Mouse (Mus musculus) limb, embryonic 11.5 days (tissue): ENCODE measurements at regions not wholly inside any gene's neighbourhood (a gene's known extent, or its start where the extent isn't known, plus 50 kb on each side); places are given as distances from the start of the nearest gene placed in this dataset.

ENCODE experiments used
- ATAC-seq: fragments of 200-750 bp; cut with Nextera tagmentation; 2 replicates; pipeline ENCODE4 v1.8.0; 2017; ENCODE audit warnings: low read depth; ENCODE audit not compliant: insufficient number of reproducible peaks, low FRiP score, low TSS enrichment
- DNase-seq: peaks from one replicate; pipeline ENCODE4 v3.0.0-alpha.2; 2015; ENCODE audit warnings: low spot score
- H3K27ac ChIP-seq: fragments of 300-500 bp; sonication (generic); replicated peaks from 2 replicates; pipeline ENCODE4 v1.5.1; 2014; ENCODE audit warnings: low read depth, mild to moderate bottlenecking, low read length
- H3K27me3 ChIP-seq: fragments of 300-500 bp; sonication (generic); 2 replicates; pipeline ENCODE4 v1.6.1; 2014; ENCODE audit warnings: mild to moderate bottlenecking, low read length, mixed read lengths; ENCODE audit not compliant: control insufficient read depth, insufficient read depth
- H3K36me3 ChIP-seq: fragments of 300-500 bp; sonication (generic); 2 replicates; pipeline ENCODE4 v1.6.1; 2014; ENCODE audit warnings: mild to moderate bottlenecking, low read length, moderate library complexity, mixed read lengths; ENCODE audit not compliant: control insufficient read depth, insufficient read depth
- H3K4me1 ChIP-seq: fragments of 300-500 bp; sonication (generic); 2 replicates; pipeline ENCODE4 v1.6.1; 2014; ENCODE audit warnings: low read length, mixed read lengths; ENCODE audit not compliant: control insufficient read depth, insufficient read depth
- H3K4me2 ChIP-seq: fragments of 300-500 bp; sonication (generic); 2 replicates; pipeline ENCODE4 v1.6.1; 2014; ENCODE audit warnings: low read depth, mild to moderate bottlenecking, moderate library complexity; ENCODE audit not compliant: severe bottlenecking
- H3K4me3 ChIP-seq: fragments of 300-500 bp; sonication (generic); 2 replicates; pipeline ENCODE4 v1.5.1; 2014; ENCODE audit warnings: low read depth, low read length
- H3K9ac ChIP-seq: fragments of 300-500 bp; sonication (generic); 2 replicates; pipeline ENCODE4 v1.6.1; 2014; ENCODE audit warnings: mild to moderate bottlenecking, low read length
- H3K9me3 ChIP-seq: fragments of 300-500 bp; sonication (generic); 2 replicates; pipeline ENCODE4 v1.6.1; 2016; ENCODE audit warnings: low read length; ENCODE audit not compliant: control insufficient read depth
- WGBS: fragments of 180-500 bp; shearing (Covaris S2); extraction: QIAGEN DNeasy Blood & Tissue Kit; methylation state at CpG from one replicate; pipeline ENCODE4 v1.1.7; 2014; 5-methylcytosine and 5-hydroxymethylcytosine counted together

- Histone ChIP-seq H3K27me3 (no peaks in the 10 kb centered on the region), H3K27ac (no peak overlapping the region), H3K9ac (no peak overlapping the region), H3K9me3 (no peaks in the 10 kb centered on the region), H3K4me1 (no peaks in the 10 kb centered on the region), H3K4me3 (no peak overlapping the region), H3K4me2 (no peak overlapping the region), H3K36me3 (no peaks in the 10 kb centered on the region)
- ATAC-seq, result no peak
- WGBS, result 11% methylated on average over 3 of the region's 3 CpGs
- DNase-seq, result peak; percentile 42
Observed at GRCm38 (mm10) chr2:63503939-63504338, 319.9 kb upstream of the Kcnh7 start.

- Histone ChIP-seq H3K27ac (no peak overlapping the region), H3K4me3 (no peak overlapping the region), H3K9ac (no peak overlapping the region), H3K9me3 (no peaks in the 10 kb centered on the region), H3K27me3 (no peaks in the 10 kb centered on the region), H3K36me3 (no peaks in the 10 kb centered on the region), H3K4me2 (no peak overlapping the region), H3K4me1 (no peaks in the 10 kb centered on the region)
- DNase-seq, result no peak
- no peak for ATAC-seq
- 66% methylated on average over 5 of the region's 5 CpGs for WGBS
Observed at GRCm38 (mm10) chr2:63476411-63476810, 292.3 kb upstream of the Kcnh7 start.

DNA sequence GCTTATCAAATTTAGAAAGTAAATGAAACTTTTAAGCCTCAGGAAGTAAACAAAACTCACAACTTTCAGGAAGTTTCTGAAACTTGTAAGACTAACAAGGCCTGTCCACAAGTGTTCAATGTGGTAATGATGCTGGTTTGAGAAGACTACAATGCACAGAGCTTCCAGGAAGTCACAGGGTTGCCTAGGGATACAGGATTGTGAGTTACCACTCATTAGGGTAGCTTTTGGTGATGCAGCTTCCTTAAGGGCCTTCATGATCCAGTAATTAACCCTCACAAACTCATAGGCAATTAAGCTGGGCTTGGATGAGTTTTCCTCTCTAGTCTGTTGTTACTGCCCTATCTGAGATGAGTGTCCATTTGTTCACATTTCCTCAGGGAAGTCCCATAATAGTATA lies 291.2 kb upstream of the Kcnh7 start:
- no peaks in the 10 kb centered on the region for H3K27me3 ChIP-seq
- no peak overlapping the region for H3K4me2 ChIP-seq
- H3K36me3 ChIP-seq, result no peaks in the 10 kb centered on the region
- no peak for ATAC-seq
- no peak for DNase-seq
- H3K4me1 ChIP-seq, result no peaks in the 10 kb centered on the region
- no peak overlapping the region for H3K4me3 ChIP-seq
- H3K9ac ChIP-seq, result no peak overlapping the region
- no peak overlapping the region for H3K27ac ChIP-seq
- H3K9me3 ChIP-seq, result no peaks in the 10 kb centered on the region

GRCm38 (mm10) chr2:63473699-63474098 lies 289.6 kb upstream of the Kcnh7 start:
- WGBS, result 21% methylated on average over 2 of the region's 2 CpGs
- ATAC-seq, result 0 out of 2 replicates have a peak, but pooled peaks have one; percentile 65
- no peak overlapping the region for H3K9ac ChIP-seq
- no peaks in the 10 kb centered on the region for H3K4me1 ChIP-seq
- H3K4me3 ChIP-seq, result no peak overlapping the region
- no peaks in the 10 kb centered on the region for H3K36me3 ChIP-seq
- H3K27me3 ChIP-seq, result no peaks in the 10 kb centered on the region
- no peak overlapping the region for H3K27ac ChIP-seq
- H3K4me2 ChIP-seq, result no peak overlapping the region
- no peaks in the 10 kb centered on the region for H3K9me3 ChIP-seq
- peak; percentile 66 for DNase-seq

- Histone ChIP-seq H3K9me3 (no peaks in the 10 kb centered on the region), H3K9ac (no peak overlapping the region), H3K36me3 (no peaks in the 10 kb centered on the region), H3K4me3 (no peak overlapping the region), H3K4me1 (no peaks in the 10 kb centered on the region), H3K4me2 (no peak overlapping the region), H3K27ac (no peak overlapping the region), H3K27me3 (no peaks in the 10 kb centered on the region)
- no peak for DNase-seq
- 64% methylated on average over 2 of the region's 2 CpGs for WGBS
- ATAC-seq, result 0 out of 2 replicates have a peak, but pooled peaks have one; percentile 26
Observed at GRCm38 (mm10) chr2:63472248-63472647, 288.2 kb upstream of the Kcnh7 start.

- Histone ChIP-seq H3K9me3 (no peaks in the 10 kb centered on the region), H3K27ac (no peak overlapping the region), H3K4me1 (no peaks in the 10 kb centered on the region), H3K36me3 (no peaks in the 10 kb centered on the region), H3K9ac (no peak overlapping the region), H3K27me3 (no peaks in the 10 kb centered on the region), H3K4me2 (no peak overlapping the region), H3K4me3 (no peak overlapping the region)
- ATAC-seq, result no peak
- WGBS, result 82% methylated on average over 2 of the region's 2 CpGs
- DNase-seq, result no peak
Observed at GRCm38 (mm10) chr2:63459112-63459511, 275.0 kb upstream of the Kcnh7 start.

- no peaks in the 10 kb centered on the region for H3K36me3 ChIP-seq
- H3K9ac ChIP-seq, result no peak overlapping the region
- no peak overlapping the region for H3K4me2 ChIP-seq
- no peaks in the 10 kb centered on the region for H3K27me3 ChIP-seq
- DNase-seq, result no peak
- ATAC-seq, result no peak
- H3K4me3 ChIP-seq, result no peak overlapping the region
- 66% methylated on average over 10 of the region's 10 CpGs for WGBS
- no peaks in the 10 kb centered on the region for H3K4me1 ChIP-seq
- no peak overlapping the region for H3K27ac ChIP-seq
- no peaks in the 10 kb centered on the region for H3K9me3 ChIP-seq
Observed at GRCm38 (mm10) chr2:63454263-63455011, 270.4 kb upstream of the Kcnh7 start.

DNA sequence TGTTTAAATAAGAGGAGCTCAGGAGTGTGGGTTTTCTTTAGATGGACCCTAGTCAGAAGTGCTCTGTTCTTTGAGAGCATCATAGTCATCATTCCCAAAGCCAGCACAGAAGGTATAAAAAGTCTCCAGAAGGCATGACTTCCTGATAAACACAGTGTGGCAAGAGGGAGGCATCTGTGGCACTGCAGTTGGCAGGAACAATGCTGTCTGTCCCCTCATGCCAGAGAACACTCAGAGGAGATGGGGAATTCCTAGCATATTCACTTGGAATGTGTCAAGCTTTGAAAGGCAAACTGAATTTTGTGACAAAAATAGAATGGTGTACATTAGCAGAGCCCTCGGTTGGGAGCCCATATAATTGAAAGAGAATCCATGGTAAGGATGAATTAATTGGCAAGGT lies 268.8 kb upstream of the Kcnh7 start:
- no peak overlapping the region for H3K9ac ChIP-seq
- no peaks in the 10 kb centered on the region for H3K9me3 ChIP-seq
- DNase-seq (no peak), ATAC-seq (no peak)
- no peak overlapping the region for H3K4me2 ChIP-seq
- H3K27ac ChIP-seq, result no peak overlapping the region
- WGBS, result 62% methylated on average over 1 of the region's 1 CpGs
- no peaks in the 10 kb centered on the region for H3K36me3 ChIP-seq
- no peak overlapping the region for H3K4me3 ChIP-seq
- no peaks in the 10 kb centered on the region for H3K27me3 ChIP-seq
- H3K4me1 ChIP-seq, result no peaks in the 10 kb centered on the region

- H3K9me3 ChIP-seq, result no peaks in the 10 kb centered on the region
- no peaks in the 10 kb centered on the region for H3K27me3 ChIP-seq
- no peaks in the 10 kb centered on the region for H3K4me1 ChIP-seq
- no peak overlapping the region for H3K4me2 ChIP-seq
- H3K9ac ChIP-seq, result no peak overlapping the region
- no peak overlapping the region for H3K4me3 ChIP-seq
- no peaks in the 10 kb centered on the region for H3K36me3 ChIP-seq
- ATAC-seq (no peak), DNase-seq (no peak)
- no peak overlapping the region for H3K27ac ChIP-seq
- 81% methylated on average over 1 of the region's 1 CpGs for WGBS
Observed at GRCm38 (mm10) chr2:63452164-63452563, 268.1 kb upstream of the Kcnh7 start.
